Mouse (Mus musculus) kidney, embryonic 16.5 days (tissue): ENCODE results near the gene Chst15. TPM values are rescaled to one million over a fixed set of nuclear protein-coding genes. Genes with fewer than 3 reads are reported as not detected.

ENCODE experiments used
- ATAC-seq: fragments of 200-750 bp; cut with Nextera tagmentation; 2 replicates; pipeline ENCODE4 v1.8.0; 2017; ENCODE audit warnings: moderate TSS enrichment; ENCODE audit not compliant: low FRiP score, low TSS enrichment
- H3K27ac ChIP-seq: fragments of 300-500 bp; sonication (generic); 2 replicates; pipeline ENCODE4 v1.5.1; 2014; ENCODE audit warnings: low read length
- H3K27me3 ChIP-seq: fragments of 300-500 bp; sonication (generic); 2 replicates; pipeline ENCODE4 v1.6.1; 2014; ENCODE audit warnings: low read length, control low read depth, mixed read lengths; ENCODE audit not compliant: insufficient read depth
- H3K36me3 ChIP-seq: fragments of 300-500 bp; sonication (generic); 2 replicates; pipeline ENCODE4 v1.6.1; 2014; ENCODE audit warnings: low read length, control low read depth, mixed read lengths; ENCODE audit not compliant: insufficient read depth
- H3K4me1 ChIP-seq: fragments of 300-500 bp; sonication (generic); 2 replicates; pipeline ENCODE4 v1.6.1; 2014; ENCODE audit warnings: low read length, control low read depth, mixed read lengths; ENCODE audit not compliant: insufficient read depth
- H3K4me2 ChIP-seq: fragments of 300-500 bp; sonication (generic); replicated peaks from 2 replicates; pipeline ENCODE4 v1.6.1; 2014; ENCODE audit warnings: low read depth, low read length
- H3K4me3 ChIP-seq: fragments of 300-500 bp; sonication (generic); 2 replicates; pipeline ENCODE4 v1.5.1; 2014; ENCODE audit warnings: mild to moderate bottlenecking, low read length
- H3K9ac ChIP-seq: fragments of 300-500 bp; sonication (generic); replicated peaks from 2 replicates; pipeline ENCODE4 v1.6.1; 2014; ENCODE audit warnings: low read length
- H3K9me3 ChIP-seq: fragments of 300-500 bp; sonication (generic); 2 replicates; pipeline ENCODE4 v1.6.1; 2016; ENCODE audit warnings: low read length, control low read depth
- WGBS: fragments of 180-500 bp; shearing (Covaris S2); extraction: QIAGEN DNeasy Blood & Tissue Kit; methylation state at CpG from one replicate; pipeline ENCODE4 v1.1.7; 2014; 5-methylcytosine and 5-hydroxymethylcytosine counted together
- polyA plus RNA-seq: library from polyadenylated mRNA; unstranded; fragments of >200 nt; fragmentation: Nextera tagmentation; extraction: Ambion mirVana; gene quantifications from 2 replicates; pipeline ENCODE4 v1.2.1, GENCODE M21; 2015

The Chst15 gene
- polyA plus RNA-seq, 1 experiment from 2014 or later, result 19.7 TPM

- ATAC-seq, result no peak
- Histone ChIP-seq H3K4me2 (no peak overlapping the region), H3K27me3 (no peaks in the 10 kb centered on the region), H3K27ac (no peak overlapping the region), H3K4me1 (0 out of 2 replicates have a peak, but pooled peaks cover 7% of the 10 kb centered on the region), H3K36me3 (no peaks in the 10 kb centered on the region), H3K4me3 (no peak overlapping the region), H3K9me3 (no peaks in the 10 kb centered on the region), H3K9ac (no peak overlapping the region)
- WGBS, result 26% methylated on average over 8 of the region's 8 CpGs
These were observed 39.2 kb upstream of the Chst15 start for GRCm38 (mm10) chr7:132356185-132356584.

- ATAC-seq, result no peak
- H3K4me1 ChIP-seq, result 0 out of 2 replicates have a peak, but pooled peaks cover 7% of the 10 kb centered on the region
These were observed 38.7 kb upstream of the Chst15 start for GRCm38 (mm10) chr7:132355767-132356166.

GRCm38 (mm10) chr7:132349075-132349572, 32.1 kb upstream of the Chst15 start:
- Histone ChIP-seq H3K36me3 (no peaks in the 10 kb centered on the region), H3K4me3 (no peak overlapping the region), H3K4me1 (no peaks in the 10 kb centered on the region), H3K27me3 (no peaks in the 10 kb centered on the region), H3K9me3 (no peaks in the 10 kb centered on the region), H3K4me2 (no peak overlapping the region), H3K9ac (no peak overlapping the region), H3K27ac (no peak overlapping the region)
- WGBS, result 48% methylated on average over 6 of the region's 6 CpGs
- ATAC-seq, result no peak

More at GRCm38 (mm10) chr7:132355767-132356166, 38.7 kb upstream of the Chst15 start:
- H3K9me3 ChIP-seq, result no peaks in the 10 kb centered on the region
- no peak overlapping the region for H3K4me2 ChIP-seq
- H3K36me3 ChIP-seq, result no peaks in the 10 kb centered on the region
- H3K27ac ChIP-seq, result no peak overlapping the region
- H3K9ac ChIP-seq, result no peak overlapping the region
- H3K27me3 ChIP-seq, result no peaks in the 10 kb centered on the region
- no peak overlapping the region for H3K4me3 ChIP-seq
- 68% methylated on average over 6 of the region's 6 CpGs for WGBS

- no peak overlapping the region for H3K9ac ChIP-seq
- ATAC-seq, result no peak
- 0 out of 2 replicates have a peak overlapping the region, but pooled peaks have one; percentile 27 for H3K27ac ChIP-seq
- H3K4me3 ChIP-seq, result no peak overlapping the region
- 78% methylated on average over 9 of the region's 9 CpGs for WGBS
- no peaks in the 10 kb centered on the region for H3K36me3 ChIP-seq
- no peaks in the 10 kb centered on the region for H3K4me1 ChIP-seq
- H3K27me3 ChIP-seq, result no peaks in the 10 kb centered on the region
- H3K4me2 ChIP-seq, result no peak overlapping the region
- H3K9me3 ChIP-seq, result no peaks in the 10 kb centered on the region
These were observed 30.4 kb upstream of the Chst15 start for GRCm38 (mm10) chr7:132347273-132348045.

GRCm38 (mm10) chr7:132345526-132346070, 28.6 kb upstream of the Chst15 start:
- H3K27ac ChIP-seq, result no peak overlapping the region
- H3K9ac ChIP-seq, result no peak overlapping the region
- no peaks in the 10 kb centered on the region for H3K36me3 ChIP-seq
- H3K4me2 ChIP-seq, result no peak overlapping the region
- WGBS, result 73% methylated on average over 5 of the region's 5 CpGs
- H3K9me3 ChIP-seq, result no peaks in the 10 kb centered on the region
- no peaks in the 10 kb centered on the region for H3K4me1 ChIP-seq
- no peaks in the 10 kb centered on the region for H3K27me3 ChIP-seq
- no peak overlapping the region for H3K4me3 ChIP-seq
- ATAC-seq, result no peak

GRCm38 (mm10) chr7:132344606-132345005, 27.6 kb upstream of the Chst15 start:
- WGBS, result 72% methylated on average over 4 of the region's 4 CpGs
- ATAC-seq, result no peak
- no peak overlapping the region for H3K9ac ChIP-seq
- no peaks in the 10 kb centered on the region for H3K4me1 ChIP-seq
- no peak overlapping the region for H3K4me3 ChIP-seq
- H3K27me3 ChIP-seq, result no peaks in the 10 kb centered on the region
- no peak overlapping the region for H3K4me2 ChIP-seq
- no peaks in the 10 kb centered on the region for H3K36me3 ChIP-seq
- H3K27ac ChIP-seq, result no peak overlapping the region
- H3K9me3 ChIP-seq, result no peaks in the 10 kb centered on the region

GRCm38 (mm10) chr7:132343900-132344299, 26.9 kb upstream of the Chst15 start:
- Histone ChIP-seq H3K9ac (no peak overlapping the region), H3K4me3 (no peak overlapping the region), H3K27me3 (no peaks in the 10 kb centered on the region), H3K4me1 (no peaks in the 10 kb centered on the region), H3K4me2 (no peak overlapping the region), H3K27ac (no peak overlapping the region), H3K36me3 (no peaks in the 10 kb centered on the region), H3K9me3 (no peaks in the 10 kb centered on the region)
- no peak for ATAC-seq
- WGBS, result 91% methylated on average over 2 of the region's 2 CpGs

- 83% methylated on average over 2 of the region's 2 CpGs for WGBS
- H3K27ac ChIP-seq, result no peak overlapping the region
- H3K4me3 ChIP-seq, result no peak overlapping the region
- H3K27me3 ChIP-seq, result no peaks in the 10 kb centered on the region
- no peak overlapping the region for H3K4me2 ChIP-seq
- H3K9ac ChIP-seq, result no peak overlapping the region
- no peaks in the 10 kb centered on the region for H3K36me3 ChIP-seq
- H3K4me1 ChIP-seq, result no peaks in the 10 kb centered on the region
- no peaks in the 10 kb centered on the region for H3K9me3 ChIP-seq
- no peak for ATAC-seq
These were observed 26.1 kb upstream of the Chst15 start for GRCm38 (mm10) chr7:132343146-132343545.

GRCm38 (mm10) chr7:132339041-132339839, 22.2 kb upstream of the Chst15 start:
- Histone ChIP-seq H3K9ac (no peak overlapping the region), H3K9me3 (0 out of 2 replicates have a peak, but pooled peaks cover 4% of the 10 kb centered on the region), H3K4me3 (no peak overlapping the region), H3K4me2 (no peak overlapping the region), H3K27me3 (no peaks in the 10 kb centered on the region), H3K4me1 (peaks cover 14% of the 10 kb centered on the region), H3K27ac (peak overlapping the region; percentile 89), H3K36me3 (no peaks in the 10 kb centered on the region)
- WGBS, result 82% methylated on average over 14 of the region's 14 CpGs
- ATAC-seq, result peak; percentile 64; the same call in 1 of the 2 replicates
